Mouse (Mus musculus) kidney, adult 2 months (tissue): ENCODE measurements around the gene Ppp6r2.

Source experiments
- CTCF ChIP-seq: fragments of 200-500 bp; conservative IDR thresholded peaks from 2 replicates; pipeline ENCODE4 v1.5.1; 2011; ENCODE audit warnings: low read depth, mild to moderate bottlenecking, control low read depth, low read length, moderate library complexity, mixed read lengths; ENCODE audit not compliant: insufficient read depth, insufficient read length
- POLR2A ChIP-seq: fragments of 200-500 bp; IDR thresholded peaks from one replicate; pipeline ENCODE4 v1.6.1; 2011; ENCODE audit warnings: low read depth, low read length, control low read depth

DNA sequence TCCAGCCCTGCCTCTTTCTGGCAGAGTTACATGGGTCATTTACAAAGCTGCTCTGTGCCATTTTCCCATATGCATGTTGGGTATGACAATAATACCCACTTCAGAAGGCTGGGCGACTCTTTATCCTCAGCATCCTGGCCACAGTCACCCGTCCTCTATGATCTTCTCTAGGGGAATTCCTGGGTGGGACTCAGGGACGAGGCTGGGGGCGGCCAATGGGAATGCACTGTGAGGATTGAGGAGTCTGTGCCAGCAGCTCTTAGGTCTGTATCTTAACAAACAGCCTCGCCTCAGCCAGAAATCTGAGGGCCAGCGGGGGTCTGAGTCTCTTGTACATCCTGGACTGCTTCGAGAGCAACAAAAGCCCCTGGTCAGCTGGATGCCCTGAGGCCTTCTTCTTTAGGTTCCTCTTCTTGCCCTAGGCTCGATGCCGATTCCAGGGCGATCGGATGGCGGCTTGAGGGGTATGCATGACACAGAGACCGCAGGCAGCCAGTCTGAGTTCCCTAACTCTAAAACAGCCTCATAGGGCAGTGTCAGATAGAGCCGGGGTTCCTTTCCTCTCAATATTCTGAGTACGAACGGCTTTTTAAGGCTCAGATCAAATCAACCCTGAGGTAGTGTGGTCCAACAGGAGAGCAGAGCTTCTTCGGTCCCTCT, 38.9 kb upstream of the Ppp6r2 start:
- TF ChIP-seq POLR2A (no peak), CTCF (no peak)
